Mouse (Mus musculus) kidney, adult 18-20 months (tissue): ENCODE measurements around the gene Fas.

Source experiments
- DNase-seq: peaks from one replicate; pipeline ENCODE4 v3.0.0; 2021

The Fas gene

GRCm38 (mm10) chr19:34370397-34370796 is 79.9 kb downstream of the Fas start:
- DNase-seq = no peak
